Mouse (Mus musculus) liver, postnatal 0 days (tissue): Measurements from ENCODE around the gene Mynn.

Source experiments
- CTCF ChIP-seq: sonication (generic); IDR thresholded peaks from 2 replicates; pipeline ENCODE4 v1.5.1; 2016; ENCODE audit warnings: antibody characterized with exemption, low read depth
- EP300 ChIP-seq: IDR thresholded peaks from 2 replicates; pipeline ENCODE4 v1.6.1; 2016; ENCODE audit warnings: antibody characterized with exemption, low read depth, mild to moderate bottlenecking

DNA sequence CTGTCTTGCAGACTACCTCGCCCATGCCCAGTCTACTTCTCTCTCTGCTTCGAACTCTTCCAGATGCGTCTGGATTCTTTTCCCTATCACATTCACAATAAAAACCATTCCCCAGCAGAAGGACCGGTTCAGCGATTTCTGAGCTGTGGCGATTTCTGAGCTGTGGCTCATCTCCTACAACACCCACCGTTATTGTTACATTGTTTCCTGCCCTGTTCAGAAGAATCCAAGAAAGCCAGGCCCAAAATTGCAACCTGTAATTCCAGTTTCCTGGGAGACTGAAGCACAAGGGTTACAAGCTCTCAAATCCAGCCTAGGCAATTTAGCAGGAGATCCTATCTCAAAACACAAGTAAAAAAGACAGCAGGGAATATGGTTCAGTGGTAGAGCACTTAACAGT, 4.6 kb upstream of the Mynn start:
- TF ChIP-seq CTCF (no peak), EP300 (no peak)
